Mouse (Mus musculus) frontal cortex, adult (tissue): ENCODE measurements around the gene Ifit1bl2.
"Not testable (repeated sequence)": the region's sequence is repeated elsewhere in the genome, so short reads cannot be mapped to it uniquely, and the experiment has no call there.

Experiments
- ATAC-seq: cut with Nextera tagmentation; 2 replicates; pipeline ENCODE4 v1.9.2; 2017; ENCODE audit warnings: mild to moderate bottlenecking, moderate library complexity, mixed read lengths; ENCODE audit not compliant: low TSS enrichment

The Ifit1bl2 gene

GRCm38 (mm10) chr19:34640623-34641022 lies at the start of gene Ifit1bl2, which contains the start of gene Ifit1:
Gene Ifit1bl2, minus strand, starts transcription at chr19:34640743.
Gene Ifit1, plus strand, starts transcription at chr19:34640871.
- peak; percentile 66 for ATAC-seq

GRCm38 (mm10) chr19:34685530-34685929 lies 45.0 kb upstream of the Ifit1bl2 start:
- no peak for ATAC-seq

- peak; percentile 93 for ATAC-seq
Measured at GRCm38 (mm10) chr19:34684857-34685256, 44.3 kb upstream of the Ifit1bl2 start.

- ATAC-seq: no peak
Measured at GRCm38 (mm10) chr19:34678428-34678827, 37.9 kb upstream of the Ifit1bl2 start.

- ATAC-seq: no peak
Measured at GRCm38 (mm10) chr19:34673476-34673875, 32.9 kb upstream of the Ifit1bl2 start.

GRCm38 (mm10) chr19:34666127-34666526 lies 25.6 kb upstream of the Ifit1bl2 start:
- ATAC-seq: no peak

- 0 out of 2 replicates have a peak, but pooled peaks have one; percentile 4 for ATAC-seq
Measured at GRCm38 (mm10) chr19:34662740-34663139, 22.2 kb upstream of the Ifit1bl2 start.

- ATAC-seq: peak; percentile 98
Measured at GRCm38 (mm10) chr19:34662067-34662507, 21.5 kb upstream of the Ifit1bl2 start.

- ATAC-seq: no peak
Measured at GRCm38 (mm10) chr19:34656511-34657298, 16.2 kb upstream of the Ifit1bl2 start.

GRCm38 (mm10) chr19:34655227-34655805 lies 14.8 kb upstream of the Ifit1bl2 start:
- no peak for ATAC-seq

GRCm38 (mm10) chr19:34650997-34651396 lies 10.5 kb upstream of the Ifit1bl2 start:
- ATAC-seq: no peak

GRCm38 (mm10) chr19:34650276-34650675 lies 9.7 kb upstream of the Ifit1bl2 start:
- ATAC-seq: no peak

GRCm38 (mm10) chr19:34647630-34648029 lies 7.1 kb upstream of the Ifit1bl2 start:
- not testable (repeated sequence) for ATAC-seq

- no peak for ATAC-seq
Measured at GRCm38 (mm10) chr19:34642616-34643015, 2.1 kb upstream of the Ifit1bl2 start.

GRCm38 (mm10) chr19:34636933-34637557 lies 3.5 kb downstream of the Ifit1bl2 start:
- peak; percentile 90 for ATAC-seq

GRCm38 (mm10) chr19:34633484-34633883 lies 7.1 kb downstream of the Ifit1bl2 start:
- ATAC-seq: no peak; the same call in 1 of the 2 replicates

GRCm38 (mm10) chr19:34631487-34631886 lies 9.1 kb downstream of the Ifit1bl2 start:
- ATAC-seq: no peak

- no peak for ATAC-seq
Measured at GRCm38 (mm10) chr19:34627496-34627895, 13.0 kb downstream of the Ifit1bl2 start.

- ATAC-seq: no peak
Measured at GRCm38 (mm10) chr19:34624663-34625062, 15.9 kb downstream of the Ifit1bl2 start.

- ATAC-seq: no peak
Measured at GRCm38 (mm10) chr19:34623781-34624180, 16.8 kb downstream of the Ifit1bl2 start.

- no peak for ATAC-seq
Measured at GRCm38 (mm10) chr19:34620871-34621270, 19.7 kb downstream of the Ifit1bl2 start.

GRCm38 (mm10) chr19:34612243-34613001 lies 28.1 kb downstream of the Ifit1bl2 start:
- not testable (repeated sequence) for ATAC-seq
